Mouse (Mus musculus) adrenal gland, postnatal 14 days (tissue): ENCODE measurements at regions not wholly inside any gene's neighbourhood (a gene's known extent, or its start where the extent isn't known, plus 50 kb on each side); places are given as distances from the start of the nearest gene placed in this dataset.

ENCODE experiments used
- DNase-seq: peaks from one replicate; pipeline ENCODE4 v3.0.0; 2021; ENCODE audit warnings: mixed read lengths

- no peak for DNase-seq
Measured at GRCm38 (mm10) chr13:29136231-29136630, 182.7 kb upstream of the Sox4 start.

- DNase-seq: no peak
Measured at GRCm38 (mm10) chr13:29127499-29127898, 174.0 kb upstream of the Sox4 start.

- no peak for DNase-seq
Measured at GRCm38 (mm10) chr13:29123477-29123876, 170.0 kb upstream of the Sox4 start.

DNA sequence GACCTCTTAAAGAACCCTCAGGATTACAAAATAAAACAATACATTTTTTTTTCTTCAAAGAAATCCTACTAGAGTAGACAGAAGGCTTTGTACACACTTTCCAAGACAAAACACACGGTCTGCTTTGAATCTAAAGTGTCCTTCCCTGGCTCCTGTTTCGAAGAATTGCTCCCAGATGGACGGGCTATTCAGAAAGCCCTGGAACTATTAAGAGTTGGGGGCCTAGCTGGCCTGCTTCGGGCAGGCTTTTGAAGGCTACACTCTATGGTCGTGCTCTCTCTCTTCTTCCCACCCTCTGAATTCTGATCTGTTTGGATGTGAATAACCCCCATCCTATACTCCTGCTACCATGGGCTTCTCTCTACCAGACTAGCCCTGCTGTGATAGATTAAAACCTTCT is 167.6 kb upstream of the Sox4 start:
- DNase-seq: no peak

DNA sequence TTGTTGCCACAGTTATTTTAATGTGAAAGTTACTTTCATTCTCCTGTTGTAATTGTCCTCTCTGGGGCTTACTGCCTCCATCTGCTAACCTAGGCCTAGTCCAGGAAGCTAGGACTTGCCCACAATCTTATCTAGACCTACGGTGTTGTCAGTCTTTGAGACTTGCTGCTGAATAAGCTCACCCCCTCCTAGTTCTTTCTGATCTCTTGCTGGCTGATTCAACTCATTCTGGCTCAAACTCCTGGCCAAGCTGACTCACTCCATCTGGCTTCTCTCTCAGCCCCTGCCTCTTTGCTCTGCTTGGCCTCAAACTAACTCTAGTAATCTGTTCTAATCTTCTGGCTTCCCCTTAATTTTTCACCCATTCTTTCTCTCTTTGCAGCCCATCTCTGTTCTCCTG is 165.8 kb upstream of the Sox4 start:
- no peak for DNase-seq

DNA sequence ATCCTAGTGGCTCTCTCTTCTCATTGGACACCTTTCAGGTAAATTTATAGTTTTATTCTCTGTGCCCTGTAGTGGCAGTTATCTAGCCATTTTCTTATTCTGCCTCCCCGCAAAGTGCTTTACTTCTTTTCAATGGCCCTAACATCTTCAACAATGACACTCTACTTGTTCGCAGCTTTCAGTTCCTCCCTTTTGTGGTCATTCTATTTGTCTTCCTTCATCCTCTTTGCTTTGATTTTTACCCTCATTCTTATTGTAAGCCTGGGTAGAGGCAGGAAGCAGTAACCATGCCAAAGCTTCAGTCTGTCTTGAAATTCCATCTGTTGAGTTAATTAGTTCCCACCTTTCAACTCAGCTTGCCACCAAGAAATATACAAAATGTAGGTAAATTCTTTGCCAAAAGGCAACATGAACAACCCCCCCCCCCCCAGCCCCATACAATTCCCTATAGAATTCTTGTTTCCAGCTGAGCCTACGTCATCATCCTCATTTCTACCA is 161.5 kb upstream of the Sox4 start:
- DNase-seq: no peak

GRCm38 (mm10) chr13:29110127-29110526 is 156.6 kb upstream of the Sox4 start:
- peak; percentile 9 for DNase-seq

DNA sequence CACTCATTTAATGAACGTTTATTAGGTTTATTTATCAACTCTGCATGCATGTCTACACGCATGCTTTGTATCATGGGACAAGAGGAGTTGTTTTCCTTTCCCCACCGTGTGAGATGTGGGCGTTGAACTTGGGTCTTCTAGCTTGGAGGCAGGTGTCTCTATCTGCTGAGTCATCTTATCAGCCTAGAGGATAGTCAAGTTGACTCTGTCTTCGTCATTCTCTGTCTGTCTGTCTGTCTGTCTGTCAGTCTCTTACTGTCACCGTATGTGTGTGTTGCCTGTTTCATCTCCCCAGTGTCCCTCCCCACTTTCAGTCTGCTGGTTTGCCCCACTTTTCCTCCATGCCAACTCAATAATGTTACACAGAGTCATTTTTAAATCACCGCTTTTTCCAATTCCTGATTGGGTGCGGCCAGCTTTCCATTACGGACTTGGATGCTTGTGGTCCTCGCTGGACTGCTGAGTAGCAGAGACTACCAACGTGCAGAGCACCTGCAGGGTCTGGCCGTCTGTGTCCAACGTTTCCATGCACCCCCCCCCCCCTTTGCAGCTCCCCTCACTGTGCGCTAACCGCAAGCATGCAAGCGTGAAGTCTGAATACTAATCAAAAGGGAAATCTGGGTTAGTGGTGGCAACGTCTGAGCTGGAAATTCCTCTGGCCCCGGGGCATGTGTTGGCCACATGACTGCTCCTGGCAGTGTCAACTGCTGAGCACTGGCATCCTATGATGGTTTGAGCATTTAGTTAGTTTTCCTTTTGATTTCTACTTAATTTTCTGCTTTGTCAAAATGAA is 155.7 kb upstream of the Sox4 start:
- DNase-seq: no peak

DNA sequence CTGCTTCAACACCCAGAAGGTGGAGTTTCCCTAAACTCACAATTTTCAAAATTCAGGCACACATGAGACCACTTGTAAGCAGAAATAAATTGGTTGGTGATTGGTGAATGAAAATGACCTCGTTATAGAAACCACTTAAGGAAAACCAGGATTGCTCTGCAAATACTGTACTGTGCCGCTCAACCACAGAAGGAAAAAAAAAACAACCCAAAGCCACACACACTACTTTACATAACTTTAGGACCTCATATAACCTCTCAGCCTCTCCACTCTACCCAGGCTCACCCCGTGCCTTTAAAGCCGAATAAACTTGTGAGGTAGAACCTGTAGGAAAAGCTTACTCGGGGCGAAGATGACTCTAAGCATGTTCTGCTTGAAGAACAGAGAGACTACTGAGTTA is 154.7 kb upstream of the Sox4 start:
- no peak for DNase-seq

GRCm38 (mm10) chr13:29092166-29092565 is 138.7 kb upstream of the Sox4 start:
- DNase-seq: no peak

DNA sequence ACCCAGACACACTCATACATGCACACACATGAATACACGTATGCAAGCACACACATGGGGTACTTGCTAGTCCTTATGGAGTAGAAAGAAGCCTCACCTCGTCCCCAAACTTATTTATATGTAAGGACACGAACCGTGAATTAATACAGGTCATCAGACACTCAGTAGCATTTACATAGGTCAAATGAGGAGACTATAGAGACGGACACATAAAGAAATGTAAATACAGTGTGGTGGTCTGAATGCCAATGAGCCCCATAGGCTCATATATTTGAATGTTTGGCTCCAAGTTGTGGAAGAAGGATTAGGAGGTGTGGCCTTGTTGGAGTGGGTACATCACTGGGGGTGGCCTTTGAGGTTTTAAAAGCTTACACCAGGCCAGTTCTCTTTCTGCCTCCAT is 133.3 kb upstream of the Sox4 start:
- no peak for DNase-seq

- no peak for DNase-seq
Measured at GRCm38 (mm10) chr13:29081064-29081463, 127.6 kb upstream of the Sox4 start.

- peak; percentile 27 for DNase-seq
Measured at GRCm38 (mm10) chr13:29079841-29080240, 126.3 kb upstream of the Sox4 start.

DNA sequence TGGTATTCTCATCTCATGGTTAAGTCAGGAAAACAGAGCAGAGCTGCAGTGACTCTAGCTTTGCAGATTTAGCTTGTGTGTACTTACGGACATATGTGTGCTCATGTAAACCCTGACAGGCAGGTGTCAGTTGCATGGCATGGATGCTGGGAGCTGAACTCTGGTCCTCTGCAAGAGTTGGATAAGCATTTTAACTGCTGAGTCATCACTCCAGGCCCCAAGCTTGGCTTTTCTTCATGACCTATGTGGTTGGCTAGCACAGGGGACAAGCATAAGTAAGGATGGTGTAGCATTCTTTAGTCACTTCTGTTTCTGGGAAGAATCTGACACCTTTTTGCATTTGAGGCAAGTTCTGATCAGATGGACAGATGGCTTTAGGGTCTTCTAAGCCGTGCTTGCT is 120.1 kb upstream of the Sox4 start:
- no peak for DNase-seq

DNA sequence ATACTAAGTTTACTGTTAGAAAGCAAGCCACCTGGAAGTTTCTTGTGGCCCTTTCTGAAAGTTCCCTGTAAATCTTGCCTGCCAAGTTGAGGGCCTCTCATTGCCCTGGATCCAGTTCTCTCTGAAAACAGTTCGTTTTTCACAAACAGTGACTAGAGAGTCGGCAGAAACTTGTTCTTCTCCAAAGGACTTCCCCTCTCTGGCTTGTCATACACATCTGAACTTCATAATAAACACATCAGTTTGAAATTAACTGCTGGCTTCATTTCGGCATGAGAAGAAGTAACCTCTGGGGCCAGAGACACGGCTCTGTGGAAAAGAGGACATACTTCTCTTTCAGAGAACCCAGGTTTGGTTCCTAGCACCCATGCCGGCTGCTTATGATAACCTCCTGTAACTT is 110.4 kb upstream of the Sox4 start:
- no peak for DNase-seq

- peak; percentile 30 for DNase-seq
Measured at GRCm38 (mm10) chr13:29058685-29059084, 105.2 kb upstream of the Sox4 start.

GRCm38 (mm10) chr13:29049730-29050129 is 96.2 kb upstream of the Sox4 start:
- DNase-seq: no peak

DNA sequence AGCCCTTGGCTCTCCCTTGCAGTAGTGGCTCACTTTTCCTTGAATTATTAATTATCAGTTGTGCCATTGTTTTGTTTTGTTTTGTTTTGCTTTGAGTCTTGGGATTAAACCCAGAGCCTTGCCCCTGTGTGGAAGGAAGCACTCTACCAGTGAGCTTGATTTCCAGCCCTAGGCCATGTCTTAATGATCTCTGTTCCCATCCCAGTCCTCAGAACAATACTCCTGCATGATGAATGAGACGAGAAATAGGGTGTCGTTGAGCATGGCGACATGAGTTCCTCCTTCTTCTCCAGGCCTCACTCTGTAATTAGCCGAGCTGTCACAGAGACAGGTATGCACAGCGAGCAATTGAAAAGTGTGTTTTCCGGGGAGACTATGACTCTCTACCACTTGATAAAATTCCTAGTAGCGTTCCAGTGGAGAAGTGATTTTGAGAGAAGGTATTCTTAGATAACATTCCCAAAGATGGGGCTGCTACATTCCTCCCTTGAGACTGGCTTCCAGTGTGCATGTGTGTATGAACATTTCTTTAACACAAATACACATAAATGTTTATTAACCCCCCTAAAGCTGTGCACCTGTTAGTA is 95.6 kb upstream of the Sox4 start:
- no peak for DNase-seq

DNA sequence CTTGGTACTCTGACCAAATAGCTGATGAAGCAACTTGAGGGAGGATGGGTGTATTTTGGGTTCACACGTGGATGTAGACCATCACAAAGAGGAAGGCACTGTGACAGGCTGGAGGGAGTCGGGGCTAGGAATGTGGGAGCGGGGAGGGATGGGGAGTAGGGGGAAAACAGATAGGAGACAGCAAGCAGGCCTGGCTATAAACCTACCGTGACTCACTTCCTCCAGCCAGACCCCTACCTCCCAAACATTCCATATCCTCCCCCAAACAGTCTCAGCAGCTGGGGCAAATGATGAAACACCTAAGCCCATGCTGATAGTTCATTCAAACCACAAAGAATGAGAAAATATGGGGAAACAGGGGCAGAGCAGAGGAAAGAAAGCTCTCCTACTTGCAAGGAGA is 91.1 kb upstream of the Sox4 start:
- no peak for DNase-seq

- DNase-seq: no peak
Measured at GRCm38 (mm10) chr13:29040331-29040730, 86.8 kb upstream of the Sox4 start.

DNA sequence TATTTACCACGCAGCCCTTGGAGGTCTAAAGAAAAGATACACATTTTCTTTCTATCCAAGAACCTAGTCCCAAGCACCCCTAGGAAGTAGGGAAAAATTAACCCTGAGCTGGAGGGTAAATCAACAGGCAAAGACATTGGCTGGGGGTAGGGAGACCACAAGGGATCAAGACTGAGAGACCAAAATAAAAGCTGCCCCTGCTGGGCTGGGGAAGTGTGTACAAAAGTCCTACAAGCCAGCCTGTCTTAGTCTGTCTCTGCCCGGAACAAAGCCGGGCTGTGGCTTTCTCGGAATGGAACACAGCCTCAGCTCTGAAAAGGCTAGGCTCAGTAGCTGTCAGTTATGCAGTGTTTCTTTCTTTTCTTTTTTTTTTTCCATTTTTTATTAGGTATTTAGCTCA is 81.4 kb upstream of the Sox4 start:
- DNase-seq: no peak

DNA sequence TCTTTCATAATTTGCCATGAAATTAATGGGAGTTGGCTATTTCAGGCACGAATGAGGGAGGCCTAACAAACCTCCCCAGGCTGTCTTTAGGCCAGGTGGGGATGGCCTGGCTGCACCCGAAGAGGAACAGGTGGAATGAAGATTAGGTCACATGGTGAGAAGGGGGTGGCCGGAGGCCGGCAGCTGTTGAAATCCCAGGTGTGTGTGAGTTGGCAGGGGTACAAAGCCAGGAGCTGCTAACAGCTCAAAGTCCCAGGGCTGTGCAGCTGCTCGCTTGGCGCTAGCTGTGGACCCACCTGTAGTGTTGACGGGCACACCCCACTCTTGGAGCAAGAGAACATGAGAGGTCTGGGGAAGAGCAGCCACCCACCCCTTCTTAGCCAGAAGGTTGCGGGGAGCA is 80.9 kb upstream of the Sox4 start:
- no peak for DNase-seq

DNA sequence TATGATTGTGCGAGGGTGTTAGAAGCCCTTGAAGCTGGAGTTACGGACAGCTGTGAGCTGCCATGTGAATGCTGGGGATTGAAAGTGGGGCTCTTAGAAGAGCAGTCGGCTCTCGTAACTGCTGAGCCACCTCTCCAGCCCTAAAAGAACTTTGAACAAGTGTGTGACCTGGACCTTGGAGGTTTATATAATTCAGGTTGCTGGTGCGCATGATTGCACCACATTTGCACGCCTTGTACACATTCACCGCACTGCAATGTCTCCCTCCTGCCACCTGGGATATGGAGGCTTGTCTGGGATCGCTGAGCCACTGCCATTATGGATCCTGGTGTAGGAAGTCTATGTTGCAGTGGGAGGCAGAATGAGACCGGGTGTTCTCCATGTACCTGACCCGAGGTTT is 73.6 kb upstream of the Sox4 start:
- no peak for DNase-seq

- no peak for DNase-seq
Measured at GRCm38 (mm10) chr13:29023486-29023885, 70.0 kb upstream of the Sox4 start.
